Mouse (Mus musculus) heart, embryonic 11.5 days (tissue): ENCODE measurements around the gene Kcnq1. TPM values are rescaled to one million over a fixed set of nuclear protein-coding genes. Genes with fewer than 3 reads are reported as not detected.
A peak's percentile ranks its signal among the peaks of the same experiment; 100 is the strongest.

Source experiments
- ATAC-seq: fragments of 200-750 bp; cut with Nextera tagmentation; replicated peaks from 2 replicates; pipeline ENCODE4 v1.8.0; 2017; ENCODE audit warnings: moderate library complexity; ENCODE audit not compliant: insufficient number of reproducible peaks, low FRiP score, low TSS enrichment
- H3K27ac ChIP-seq: fragments of 300-500 bp; sonication (generic); 2 replicates; pipeline ENCODE4 v1.5.1; 2014; ENCODE audit warnings: mild to moderate bottlenecking, low read depth, low read length
- H3K27me3 ChIP-seq: fragments of 300-500 bp; sonication (generic); 2 replicates; pipeline ENCODE4 v1.6.1; 2014; ENCODE audit warnings: mild to moderate bottlenecking, low read length, mixed read lengths; ENCODE audit not compliant: control insufficient read depth, insufficient read depth
- H3K36me3 ChIP-seq: fragments of 300-500 bp; sonication (generic); 2 replicates; pipeline ENCODE4 v1.6.1; 2014; ENCODE audit warnings: mild to moderate bottlenecking, low read length, moderate library complexity, mixed read lengths; ENCODE audit not compliant: control insufficient read depth, insufficient read depth
- H3K4me1 ChIP-seq: fragments of 300-500 bp; sonication (generic); 2 replicates; pipeline ENCODE4 v1.6.1; 2014; ENCODE audit warnings: low read length; ENCODE audit not compliant: control insufficient read depth, insufficient read depth
- H3K4me2 ChIP-seq: fragments of 300-500 bp; sonication (generic); 2 replicates; pipeline ENCODE4 v1.6.1; 2014; ENCODE audit warnings: mild to moderate bottlenecking, moderate library complexity
- H3K4me3 ChIP-seq: fragments of 300-500 bp; sonication (generic); 2 replicates; pipeline ENCODE4 v1.5.1; 2014; ENCODE audit warnings: low read depth, low read length
- H3K9ac ChIP-seq: fragments of 300-500 bp; sonication (generic); 2 replicates; pipeline ENCODE4 v1.6.1; 2014; ENCODE audit warnings: mild to moderate bottlenecking, low read depth, low read length, moderate library complexity
- H3K9me3 ChIP-seq: fragments of 300-500 bp; sonication (generic); replicated peaks from 2 replicates; pipeline ENCODE4 v1.6.1; 2016; ENCODE audit warnings: low read length; ENCODE audit not compliant: control insufficient read depth
- WGBS: fragments of 180-500 bp; shearing (Covaris S2); extraction: QIAGEN DNeasy Blood & Tissue Kit; methylation state at CpG from one replicate; pipeline ENCODE4 v1.1.7; 2014; ENCODE audit not compliant: insufficient replicate concordance; 5-methylcytosine and 5-hydroxymethylcytosine counted together
- polyA plus RNA-seq: library from polyadenylated mRNA; unstranded; fragments of >200 nt; fragmentation: Nextera tagmentation; extraction: Ambion mirVana; gene quantifications from 2 replicates; pipeline ENCODE4 v1.2.1, GENCODE M21; 2014

Gene Kcnq1
- polyA plus RNA-seq, 1 experiment from 2014 or later, result 9.2 TPM

- Histone ChIP-seq H3K4me1 (peaks cover 16% of the 10 kb centered on the region), H3K27ac (no peak overlapping the region), H3K4me2 (no peak overlapping the region), H3K4me3 (no peak overlapping the region), H3K27me3 (0 out of 2 replicates have a peak, but pooled peaks cover 5% of the 10 kb centered on the region), H3K9ac (no peak overlapping the region), H3K36me3 (no peaks in the 10 kb centered on the region), H3K9me3 (no peaks in the 10 kb centered on the region)
- 24% methylated on average over 3 of the region's 3 CpGs for WGBS
- no peak for ATAC-seq
Observed at GRCm38 (mm10) chr7:143152350-143152749, 46.2 kb downstream of the Kcnq1 start.

DNA sequence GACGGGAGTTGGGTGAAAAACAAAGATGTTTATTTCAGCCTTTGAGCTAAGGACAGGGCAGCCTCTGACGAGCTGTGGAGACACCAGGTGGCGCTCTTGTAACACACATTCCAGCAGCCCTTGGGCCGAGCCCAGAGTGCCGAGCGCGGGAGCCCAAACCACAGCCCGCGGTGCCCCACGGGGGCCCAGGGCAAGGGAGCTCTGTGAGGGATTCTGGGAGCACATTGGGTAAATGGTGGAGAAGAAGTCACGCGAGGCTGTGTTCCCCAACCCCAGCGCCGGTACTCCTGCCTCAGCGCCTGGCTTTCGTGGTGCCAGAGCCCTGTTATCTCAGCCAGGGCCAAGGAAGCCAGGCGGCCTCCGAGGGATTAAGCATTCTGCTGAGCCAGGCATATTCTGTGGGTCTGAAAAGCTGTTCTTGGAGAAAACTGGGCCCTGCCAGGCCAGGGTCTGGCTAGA, 47.8 kb downstream of the Kcnq1 start:
- peak; percentile 62 for ATAC-seq
- WGBS, result 2% methylated on average over 18 of the region's 18 CpGs
- no peaks in the 10 kb centered on the region for H3K36me3 ChIP-seq
- H3K4me1 ChIP-seq, result peaks cover 21% of the 10 kb centered on the region
- H3K9me3 ChIP-seq, result no peaks in the 10 kb centered on the region
- peak overlapping the region; percentile 30 for H3K4me3 ChIP-seq
- peak overlapping the region; percentile 68 for H3K9ac ChIP-seq
- H3K4me2 ChIP-seq, result peak overlapping the region; percentile 66
- H3K27me3 ChIP-seq, result no peaks in the 10 kb centered on the region
- H3K27ac ChIP-seq, result peak overlapping the region; percentile 79

DNA sequence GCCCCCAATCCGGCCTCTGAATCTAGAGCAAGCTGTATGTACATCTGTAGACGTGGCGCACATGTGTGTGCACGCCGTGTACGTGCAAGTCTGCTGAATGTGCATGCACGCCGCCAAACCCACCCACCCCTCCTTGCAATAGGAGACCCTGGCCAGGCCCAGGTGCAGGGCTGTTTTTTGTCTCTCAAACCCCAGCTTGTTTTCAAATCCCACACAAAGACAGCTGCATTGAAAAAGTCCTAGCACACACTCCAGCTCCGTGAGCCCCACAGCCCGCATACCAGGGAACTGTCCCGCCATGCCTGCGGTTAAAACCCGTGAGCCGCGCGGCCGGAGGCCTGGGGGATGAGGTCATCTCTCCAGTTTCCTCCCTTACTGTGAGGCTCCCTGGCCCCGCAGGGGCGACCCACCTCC, 48.3 kb downstream of the Kcnq1 start:
- H3K4me1 ChIP-seq, result peaks cover 26% of the 10 kb centered on the region
- no peaks in the 10 kb centered on the region for H3K9me3 ChIP-seq
- H3K4me3 ChIP-seq, result peak overlapping the region; percentile 11; the same call in 1 of the 2 replicates
- peak overlapping the region; percentile 66 for H3K4me2 ChIP-seq
- peak overlapping the region; percentile 79 for H3K27ac ChIP-seq
- H3K9ac ChIP-seq, result peak overlapping the region; percentile 68
- H3K27me3 ChIP-seq, result no peaks in the 10 kb centered on the region
- 18% methylated on average over 19 of the region's 19 CpGs for WGBS
- H3K36me3 ChIP-seq, result no peaks in the 10 kb centered on the region
- ATAC-seq, result peak; percentile 44; the same call in 1 of the 2 replicates

DNA sequence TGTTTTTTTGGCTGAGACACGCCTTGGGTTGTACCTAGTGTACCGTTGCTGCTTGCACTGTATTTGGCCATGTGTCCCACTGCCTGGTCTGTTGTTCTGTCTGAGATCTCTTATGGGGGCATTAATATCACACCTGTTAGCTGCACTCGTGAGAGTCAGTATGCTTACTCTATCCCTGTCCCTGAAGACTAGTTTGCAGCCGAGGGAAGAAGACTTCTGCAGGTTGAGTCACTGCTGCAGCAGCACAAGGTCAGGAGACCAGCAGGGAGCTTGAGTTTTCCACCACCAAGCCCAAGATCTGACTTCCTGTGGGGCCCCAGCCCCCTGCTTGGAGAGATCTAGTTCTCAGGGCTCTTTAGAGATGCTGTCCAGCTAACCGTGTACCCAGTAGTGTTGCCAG, 49.1 kb downstream of the Kcnq1 start:
- ATAC-seq, result no peak
- H3K4me1 ChIP-seq, result peaks cover 34% of the 10 kb centered on the region
- WGBS, result 44% methylated on average over 5 of the region's 5 CpGs

GRCm38 (mm10) chr7:143158690-143159425, 52.7 kb downstream of the Kcnq1 start:
- no peak for ATAC-seq

More for the DNA sequence above, 49.1 kb downstream of the Kcnq1 start:
- no peaks in the 10 kb centered on the region for H3K27me3 ChIP-seq
- H3K4me3 ChIP-seq, result no peak overlapping the region
- H3K36me3 ChIP-seq, result no peaks in the 10 kb centered on the region
- H3K9ac ChIP-seq, result peak overlapping the region; percentile 68
- H3K4me2 ChIP-seq, result no peak overlapping the region
- H3K27ac ChIP-seq, result peak overlapping the region; percentile 79
- H3K9me3 ChIP-seq, result no peaks in the 10 kb centered on the region

GRCm38 (mm10) chr7:143159446-143159845, 53.3 kb downstream of the Kcnq1 start:
- H3K9me3 ChIP-seq, result no peaks in the 10 kb centered on the region
- no peaks in the 10 kb centered on the region for H3K27me3 ChIP-seq
- WGBS, result 48% methylated on average over 11 of the region's 11 CpGs
- H3K9ac ChIP-seq, result no peak overlapping the region
- H3K36me3 ChIP-seq, result no peaks in the 10 kb centered on the region
- peak overlapping the region; percentile 62 for H3K27ac ChIP-seq
- ATAC-seq, result no peak
- no peak overlapping the region for H3K4me3 ChIP-seq
- H3K4me2 ChIP-seq, result no peak overlapping the region; the same call in 1 of the 2 replicates
- peaks cover 29% of the 10 kb centered on the region for H3K4me1 ChIP-seq

More at GRCm38 (mm10) chr7:143158690-143159425, 52.7 kb downstream of the Kcnq1 start:
- Histone ChIP-seq H3K4me2 (no peak overlapping the region), H3K27me3 (no peaks in the 10 kb centered on the region), H3K9ac (no peak overlapping the region), H3K4me3 (no peak overlapping the region), H3K9me3 (no peaks in the 10 kb centered on the region), H3K36me3 (no peaks in the 10 kb centered on the region), H3K4me1 (peaks cover 35% of the 10 kb centered on the region), H3K27ac (no peak overlapping the region)
- 79% methylated on average over 14 of the region's 14 CpGs for WGBS

DNA sequence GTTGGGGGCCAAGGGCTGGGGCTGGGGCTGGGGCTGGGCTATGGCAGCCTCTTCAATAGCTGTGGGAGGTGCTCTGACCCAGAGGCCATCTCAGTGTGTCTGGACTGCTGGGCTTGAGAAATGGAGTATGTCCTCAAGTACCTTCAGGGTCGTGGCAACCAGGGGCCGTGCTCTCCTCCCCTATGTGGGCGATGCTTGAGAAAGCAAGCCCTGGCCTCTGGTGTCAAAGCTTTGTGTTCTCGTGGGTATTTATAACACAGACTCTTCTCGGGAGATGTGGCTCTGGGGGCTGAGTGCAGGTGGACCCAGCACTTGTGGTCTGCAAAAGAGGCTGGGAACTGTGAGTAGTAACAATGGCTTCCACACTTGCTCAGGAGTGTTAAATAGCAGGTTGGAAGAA, 53.9 kb downstream of the Kcnq1 start:
- H3K9me3 ChIP-seq, result no peaks in the 10 kb centered on the region
- no peaks in the 10 kb centered on the region for H3K36me3 ChIP-seq
- no peak overlapping the region for H3K9ac ChIP-seq
- no peak overlapping the region for H3K4me2 ChIP-seq
- H3K27me3 ChIP-seq, result no peaks in the 10 kb centered on the region
- 41% methylated on average over 5 of the region's 5 CpGs for WGBS
- H3K27ac ChIP-seq, result peak overlapping the region; percentile 62
- ATAC-seq, result no peak
- no peak overlapping the region for H3K4me3 ChIP-seq
- H3K4me1 ChIP-seq, result peaks cover 23% of the 10 kb centered on the region

GRCm38 (mm10) chr7:143162051-143162450, 55.9 kb downstream of the Kcnq1 start:
- no peak overlapping the region for H3K4me2 ChIP-seq
- H3K27ac ChIP-seq, result no peak overlapping the region
- no peak overlapping the region for H3K4me3 ChIP-seq
- H3K9me3 ChIP-seq, result no peaks in the 10 kb centered on the region
- no peaks in the 10 kb centered on the region for H3K36me3 ChIP-seq
- 74% methylated on average over 3 of the region's 3 CpGs for WGBS
- H3K9ac ChIP-seq, result no peak overlapping the region
- H3K4me1 ChIP-seq, result peaks cover 19% of the 10 kb centered on the region
- no peak for ATAC-seq
- no peaks in the 10 kb centered on the region for H3K27me3 ChIP-seq

GRCm38 (mm10) chr7:143164074-143164473, 57.9 kb downstream of the Kcnq1 start:
- no peaks in the 10 kb centered on the region for H3K9me3 ChIP-seq
- H3K27ac ChIP-seq, result no peak overlapping the region
- no peaks in the 10 kb centered on the region for H3K36me3 ChIP-seq
- peaks cover 13% of the 10 kb centered on the region for H3K4me1 ChIP-seq
- H3K27me3 ChIP-seq, result no peaks in the 10 kb centered on the region
- ATAC-seq, result no peak
- H3K4me2 ChIP-seq, result no peak overlapping the region
- H3K4me3 ChIP-seq, result no peak overlapping the region
- no peak overlapping the region for H3K9ac ChIP-seq
